Mouse (Mus musculus) cerebellum, adult 9-10 months (tissue): ENCODE data around the gene Ykt6.

Experiments used
- DNase-seq: peaks from one replicate; pipeline ENCODE4 v3.0.0; 2022

Ykt6 gene

GRCm38 (mm10) chr11:5949586-5950352 lies 5.7 kb upstream of the Ykt6 start, which contains the start of gene Gck:
Gck (minus strand) TSS chr11:5950081.
- no peak for DNase-seq

DNA sequence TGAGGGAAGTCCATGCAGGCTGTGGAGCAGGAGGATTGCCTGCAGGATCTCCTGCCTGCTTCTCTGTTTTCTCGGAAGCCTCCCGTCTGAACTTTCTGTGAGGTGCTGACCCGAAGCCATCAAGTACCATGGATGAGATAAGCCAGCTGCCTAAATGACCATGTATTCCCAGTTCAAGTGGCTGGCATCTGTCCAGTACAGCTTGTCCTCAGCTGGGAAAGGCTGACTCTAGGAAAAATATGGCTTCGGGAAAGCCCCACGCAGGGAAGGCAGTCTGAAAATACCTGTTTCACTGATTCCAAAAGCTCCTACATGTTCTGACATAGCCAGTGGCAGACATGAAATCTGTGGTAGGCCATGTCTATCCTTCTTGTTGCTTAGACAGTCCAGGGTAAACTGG lies 3.0 kb upstream of the Ykt6 start:
- DNase-seq, result peak; percentile 19

- peak; percentile 63 for DNase-seq
Observed at GRCm38 (mm10) chr11:5953130-5953765, 2.2 kb upstream of the Ykt6 start.

DNA sequence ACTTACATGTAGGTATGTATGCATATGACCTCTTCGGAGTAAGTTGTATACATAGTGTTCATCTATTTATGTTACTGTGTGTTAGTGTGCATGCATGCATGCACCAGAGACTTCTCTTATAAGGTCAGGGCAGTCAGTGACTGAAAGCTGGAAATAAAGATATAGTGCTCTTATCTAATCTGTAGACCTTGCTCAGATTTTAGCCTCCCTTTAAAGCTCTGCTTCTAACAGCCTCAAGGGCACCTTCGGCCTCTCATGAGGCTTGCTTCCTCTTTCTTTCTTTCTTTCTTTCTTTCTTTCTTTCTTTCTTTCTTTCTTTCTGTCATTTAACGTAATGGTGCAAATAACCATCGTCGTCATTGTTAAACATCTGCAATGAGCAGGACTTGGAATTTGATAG lies 1.1 kb upstream of the Ykt6 start:
- DNase-seq, result peak; percentile 12

DNA sequence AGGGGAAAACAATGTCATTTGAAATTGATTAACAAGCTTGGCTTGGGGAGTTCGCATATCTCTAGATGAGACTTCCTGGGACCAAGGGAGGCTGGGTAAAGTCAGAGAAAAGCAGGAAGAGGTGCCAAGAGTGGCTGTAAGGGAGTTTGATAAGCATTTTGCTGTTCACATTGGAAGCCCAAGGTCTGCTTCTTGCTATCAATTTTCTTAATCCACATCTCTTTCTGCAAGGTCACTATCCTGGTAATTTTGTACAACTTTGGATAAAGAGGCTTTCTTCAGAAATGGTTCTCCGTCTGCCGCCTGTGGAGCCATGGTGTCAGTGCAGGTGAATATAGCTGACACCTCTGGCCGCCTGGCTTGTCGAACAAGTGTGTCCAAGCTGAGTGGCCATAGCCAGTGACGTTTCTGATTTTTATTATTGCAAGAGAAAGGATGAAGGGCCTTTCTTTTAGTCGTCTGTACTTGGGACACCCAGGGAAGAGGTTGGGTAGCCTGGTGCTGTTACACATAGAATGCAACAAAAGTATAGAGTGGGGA lies 458 bp upstream of the Ykt6 start:
- DNase-seq, result no peak

DNA sequence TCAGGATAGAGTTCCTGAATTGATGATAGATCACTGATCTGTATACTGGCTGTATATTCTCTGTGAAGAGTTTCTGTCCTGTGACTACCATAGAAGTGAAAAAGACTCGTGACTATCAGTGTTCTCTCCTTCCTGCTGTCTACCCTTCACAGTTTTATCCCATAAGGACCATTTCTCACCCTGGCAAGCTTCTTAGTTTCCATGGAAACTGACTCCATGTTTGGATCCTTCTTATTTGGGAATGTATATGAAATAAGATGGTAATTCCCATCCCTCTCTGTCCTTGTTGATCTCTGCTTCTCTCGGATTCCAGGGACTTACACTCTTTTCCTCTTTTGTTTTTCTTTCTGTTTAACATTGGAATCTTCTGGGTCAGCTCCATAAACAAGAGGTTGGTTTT lies 4.6 kb downstream of the Ykt6 start:
- DNase-seq, result no peak

- peak; percentile 9 for DNase-seq
Observed at GRCm38 (mm10) chr11:5965865-5966264, 10.4 kb downstream of the Ykt6 start.

GRCm38 (mm10) chr11:5966751-5967150 lies 11.3 kb downstream of the Ykt6 start:
- DNase-seq, result peak; percentile 32

- DNase-seq, result no peak
Observed at GRCm38 (mm10) chr11:5968223-5968622, 12.7 kb downstream of the Ykt6 start.

DNA sequence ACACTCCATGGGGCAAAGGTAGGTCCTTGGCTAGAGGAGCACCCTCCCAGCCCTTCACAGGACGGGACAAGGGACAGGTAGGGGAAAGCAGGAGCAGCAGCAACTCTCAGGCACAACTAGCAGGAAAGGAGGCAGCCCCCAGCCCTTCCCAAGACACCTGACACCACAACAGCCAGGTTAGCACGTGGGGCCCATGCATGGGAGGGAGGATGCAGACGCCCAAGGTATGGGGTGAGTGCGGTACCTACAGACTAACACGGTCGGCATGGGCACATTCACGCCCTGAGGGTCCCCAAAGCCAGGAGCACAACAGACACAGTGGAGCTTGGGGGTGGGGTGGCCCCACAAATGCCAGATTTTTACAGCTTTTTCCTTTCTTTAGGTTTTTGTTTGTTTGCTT lies 15.7 kb downstream of the Ykt6 start:
- DNase-seq, result no peak

GRCm38 (mm10) chr11:5973151-5973550 lies 17.7 kb downstream of the Ykt6 start:
- peak; percentile 26 for DNase-seq

DNA sequence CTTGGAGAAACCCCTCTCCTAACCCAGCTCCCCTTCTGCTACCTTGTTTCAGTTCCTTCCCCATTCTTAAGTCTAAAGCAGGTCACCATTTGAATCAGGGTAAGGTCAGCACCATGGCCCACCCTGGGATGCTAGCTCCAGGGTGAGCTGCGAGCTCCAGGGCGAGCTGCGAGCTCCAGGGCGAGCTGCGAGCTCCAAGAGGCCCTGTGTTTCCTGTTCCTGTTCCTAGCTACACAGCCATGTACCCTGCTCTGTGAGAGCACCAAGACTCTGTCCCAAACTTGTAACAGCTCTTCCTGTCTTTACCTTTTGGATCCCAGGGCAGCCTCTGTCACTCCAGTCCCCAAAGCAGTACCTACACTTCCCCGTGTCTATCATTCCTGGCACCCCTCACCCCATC lies 18.6 kb downstream of the Ykt6 start:
- DNase-seq, result no peak

DNA sequence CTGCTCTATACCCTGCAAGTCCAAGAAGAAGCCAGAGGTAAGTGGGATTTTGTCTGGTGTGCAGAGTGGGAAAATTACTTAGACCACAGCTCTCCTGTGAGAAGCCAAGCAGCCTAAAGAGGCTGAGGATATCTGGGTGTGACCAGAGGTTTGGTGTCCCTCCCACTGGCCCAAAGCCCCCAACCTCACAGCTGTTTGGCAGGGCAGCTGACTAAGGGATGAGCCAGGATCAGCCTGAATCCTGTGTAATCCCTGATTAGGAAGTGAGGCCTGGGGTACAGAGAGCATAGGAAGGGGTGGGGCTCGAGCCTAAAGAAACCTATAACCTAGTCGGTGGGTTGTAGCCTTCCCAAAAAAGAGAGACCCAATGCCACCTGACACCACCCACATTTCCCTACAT lies 19.6 kb downstream of the Ykt6 start:
- peak; percentile 24 for DNase-seq

GRCm38 (mm10) chr11:5976106-5976505 lies 20.6 kb downstream of the Ykt6 start:
- peak; percentile 59 for DNase-seq

DNA sequence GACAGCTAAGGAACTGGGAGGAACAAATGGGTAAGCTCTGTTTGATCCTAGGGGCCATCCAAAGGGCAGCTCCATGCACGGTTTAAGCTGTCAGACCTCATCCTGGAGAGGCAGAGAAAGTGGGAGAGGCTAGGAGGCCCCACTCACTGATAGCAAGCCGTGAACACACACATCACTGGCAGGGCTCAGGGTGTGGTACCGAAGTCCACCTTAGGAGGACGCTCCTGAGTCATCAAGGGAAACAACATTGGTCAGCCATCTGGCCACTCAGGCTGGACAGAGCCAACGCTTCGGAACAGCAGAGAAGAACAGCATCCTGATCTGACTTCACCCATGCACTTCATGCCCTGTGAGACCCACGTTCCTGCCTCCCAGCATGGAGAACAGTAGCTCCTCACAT lies 23.6 kb downstream of the Ykt6 start:
- peak; percentile 69 for DNase-seq

DNA sequence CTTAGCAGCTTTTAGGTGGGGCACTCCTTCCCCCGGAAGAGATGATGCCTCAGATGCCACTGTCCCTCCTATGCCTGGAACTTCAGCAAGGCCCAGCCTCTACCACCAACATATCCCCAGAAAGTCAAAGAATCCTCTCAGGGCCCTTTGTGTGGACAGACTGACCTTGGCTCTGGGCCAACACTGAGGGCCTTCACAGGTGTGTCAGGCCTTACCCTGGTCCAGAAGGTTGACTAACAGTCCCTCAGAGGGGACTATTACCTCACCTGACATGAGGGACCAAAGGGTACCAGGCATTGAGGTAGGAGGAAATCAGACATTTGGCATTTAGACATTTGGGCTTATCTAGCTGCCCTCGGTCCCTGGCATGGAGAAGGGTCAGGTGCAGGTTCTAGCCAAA lies 24.6 kb downstream of the Ykt6 start:
- DNase-seq, result peak; percentile 44

DNA sequence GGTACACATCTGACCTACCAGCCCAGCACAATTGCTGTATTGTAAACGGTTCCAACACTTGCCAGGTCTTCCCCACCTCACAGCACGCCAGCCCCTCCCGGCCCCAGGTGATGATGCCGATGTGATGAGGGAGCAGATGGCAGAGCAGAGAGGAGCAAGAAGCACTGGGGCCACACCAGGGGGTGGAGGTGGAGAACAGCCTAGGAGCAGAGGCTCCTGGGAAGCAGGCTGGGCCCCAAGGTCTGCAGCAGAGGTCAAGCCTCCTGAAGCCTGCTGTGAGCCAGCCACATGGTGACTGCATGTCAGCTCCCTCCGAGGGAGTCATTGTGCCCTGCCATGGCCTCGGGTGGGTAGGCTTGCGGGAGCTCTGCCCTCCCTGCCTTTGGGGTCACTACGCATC lies 25.1 kb downstream of the Ykt6 start:
- peak; percentile 66 for DNase-seq

GRCm38 (mm10) chr11:5981323-5981722 lies 25.8 kb downstream of the Ykt6 start:
- DNase-seq, result peak; percentile 55

DNA sequence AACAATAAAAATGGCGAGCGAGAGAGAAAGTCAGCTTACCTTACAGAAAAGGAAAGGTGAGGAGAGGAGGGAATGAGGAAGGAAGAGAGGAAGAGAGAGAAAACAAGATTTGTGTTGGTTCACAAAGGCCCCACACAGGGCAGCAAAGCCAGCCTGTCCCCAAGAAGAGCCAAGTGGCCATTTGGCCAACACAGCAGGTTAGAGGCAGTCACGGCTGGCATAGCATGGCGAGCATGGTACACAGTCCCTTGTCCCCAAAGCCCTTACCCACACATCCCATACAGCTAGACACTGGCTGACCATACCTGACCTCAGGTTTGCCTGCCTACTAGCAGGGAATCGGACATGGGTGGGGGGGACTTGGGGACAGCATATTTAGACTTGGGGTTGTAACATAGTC lies 28.1 kb downstream of the Ykt6 start:
- DNase-seq, result peak; percentile 87

GRCm38 (mm10) chr11:5988126-5988525 lies 32.6 kb downstream of the Ykt6 start:
- no peak for DNase-seq

DNA sequence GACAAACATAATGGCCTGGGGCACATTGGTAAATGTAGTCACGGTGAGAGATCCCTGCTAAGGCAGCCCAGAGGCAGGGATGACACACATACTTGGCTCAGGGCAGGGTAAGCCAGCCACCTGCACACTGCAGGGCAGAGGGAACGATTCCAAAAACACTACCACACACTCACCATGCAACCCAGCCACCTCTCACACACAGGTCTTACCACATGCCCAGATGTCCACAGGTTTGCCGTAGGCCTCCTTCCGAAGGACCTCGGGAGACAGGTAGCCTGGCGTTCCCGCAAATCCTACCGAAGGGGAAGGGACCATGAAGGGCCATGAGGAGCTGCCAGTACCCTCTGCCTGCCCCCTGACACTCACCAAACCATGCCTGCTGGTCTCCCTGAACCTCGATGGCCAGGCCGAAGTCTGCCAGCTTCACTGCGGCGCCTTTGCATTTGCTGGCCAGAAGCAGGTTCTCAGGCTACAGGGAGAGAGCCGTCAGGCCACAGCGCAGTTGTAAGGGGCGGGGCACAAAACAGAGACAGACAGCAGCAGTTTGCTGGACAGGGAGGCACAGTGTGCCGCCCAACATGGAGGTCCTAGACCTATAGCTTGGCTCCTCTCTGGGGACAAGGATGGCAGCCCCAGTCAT lies 34.6 kb downstream of the Ykt6 start:
- DNase-seq, result peak; percentile 79

GRCm38 (mm10) chr11:5990910-5991309 lies 35.4 kb downstream of the Ykt6 start:
- DNase-seq, result peak; percentile 74

DNA sequence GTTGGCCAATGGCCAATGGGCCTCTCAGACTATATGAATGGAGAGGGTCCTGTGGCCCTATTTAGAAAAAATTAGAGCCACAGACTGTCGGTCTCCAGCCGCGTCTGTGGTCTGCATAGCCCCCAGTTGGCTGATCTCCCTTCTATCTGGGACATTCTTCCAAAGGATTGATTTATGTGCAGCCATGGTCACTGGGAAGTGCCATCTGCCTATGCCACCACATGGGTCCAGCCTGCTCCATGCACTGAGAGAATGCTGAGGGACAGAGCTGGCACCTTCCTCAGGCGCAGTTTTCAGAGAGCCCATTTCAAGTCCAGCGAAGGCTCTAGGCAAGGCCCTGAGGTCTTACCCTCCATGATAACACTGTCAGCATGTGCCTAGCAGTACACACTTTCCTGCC lies 38.7 kb downstream of the Ykt6 start:
- peak; percentile 84 for DNase-seq

DNA sequence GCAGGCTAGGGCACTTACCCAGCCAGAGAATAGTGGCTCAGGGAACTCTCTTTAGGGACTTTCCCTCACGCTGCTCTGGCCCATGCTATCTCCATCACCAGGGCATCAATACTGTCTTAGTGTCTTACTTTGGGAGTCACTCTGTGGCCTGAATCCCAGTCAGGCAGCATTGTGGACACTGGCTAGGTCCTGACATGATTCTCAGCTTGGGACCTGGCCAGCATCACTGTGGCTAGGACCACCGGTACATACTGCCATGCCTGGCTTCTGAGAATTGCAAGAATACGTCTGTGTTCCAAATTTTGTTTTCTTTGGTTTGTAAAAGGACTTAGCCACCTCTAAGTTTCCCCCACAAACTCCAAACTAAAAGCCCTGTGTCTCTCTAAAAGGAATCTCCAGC lies 39.4 kb downstream of the Ykt6 start:
- no peak for DNase-seq
